Mouse (Mus musculus): ENCODE measurements around the gene Sbk3. TPM values are rescaled to one million over a fixed set of nuclear protein-coding genes. Genes with fewer than 3 reads are reported as not detected.

Sbk3 gene
- total RNA-seq, 2 experiments from 2014 or later: not detected

DNA sequence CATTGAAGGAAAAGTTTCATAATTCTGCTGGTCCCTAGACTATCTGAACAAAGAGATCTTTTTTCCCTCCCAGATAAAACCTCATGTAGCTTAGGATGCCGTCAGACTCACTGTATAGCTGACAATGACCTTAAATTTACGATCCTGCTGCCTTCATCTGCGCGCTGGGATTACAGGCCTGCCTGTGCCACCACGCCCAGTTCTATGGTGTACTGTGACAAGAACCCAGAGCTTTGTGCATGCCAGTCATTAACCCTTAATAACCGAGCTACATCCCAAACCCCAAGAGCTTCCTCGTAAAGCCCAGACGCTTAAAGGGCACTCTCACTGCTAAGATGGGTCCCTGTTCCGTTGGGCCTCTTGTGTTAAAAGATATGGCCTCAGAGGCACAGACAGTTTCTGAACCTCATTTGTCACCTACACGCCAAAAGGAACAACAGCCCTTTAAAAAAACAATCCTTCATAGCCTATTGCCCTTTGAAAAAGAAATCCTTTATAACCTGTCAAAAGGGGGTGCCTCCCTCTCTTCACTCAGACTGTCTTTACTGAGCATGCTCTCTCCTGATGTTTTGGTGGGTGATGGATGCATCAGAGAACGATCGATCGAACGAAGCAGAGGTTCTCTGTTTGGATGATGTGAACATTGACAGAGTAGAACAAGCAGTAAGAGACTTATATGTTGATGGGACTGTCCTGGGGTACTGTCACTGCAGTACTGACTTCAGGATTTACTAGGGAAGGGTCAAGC, 55.1 kb downstream of the Sbk3 start:
- peak; percentile 43 for ATAC-seq (replicated peaks; ENCODE audit: poor library complexity)

Other genes with a start within 250 kb of the Sbk3 start
Only the 30 nearest of the 33 such genes appear.
- 63.0 and 71.7 TPM in 2 replicates for gene Cox6b2, start 218.1 kb downstream of the Sbk3 start, total RNA-seq (2015)
- 44.2 and 66.7 TPM in 2 replicates for gene Cox6b2, start 218.1 kb downstream of the Sbk3 start, total RNA-seq (2017)
- gene Fam71e2, start 199.9 kb downstream of the Sbk3 start, total RNA-seq (2015): not detected in 2 replicates
- gene Fam71e2, start 199.9 kb downstream of the Sbk3 start, total RNA-seq (2017): not detected in 2 replicates
- 0.17 TPM in 1 of 2 replicates, not detected in the other for gene Il11, start 188.3 kb downstream of the Sbk3 start, total RNA-seq (2015)
- not detected in 2 replicates for gene Il11, start 188.3 kb downstream of the Sbk3 start, total RNA-seq (2017)
- gene Tmem190, start 188.2 kb downstream of the Sbk3 start, total RNA-seq (2015): not detected in 2 replicates
- not detected in 2 replicates for gene Tmem190, start 188.2 kb downstream of the Sbk3 start, total RNA-seq (2017)
- 6.2 and 10.5 TPM in 2 replicates for gene Tmem238, start 181.5 kb downstream of the Sbk3 start, total RNA-seq (2015)
- 5.4 and 5.5 TPM in 2 replicates for gene Tmem238, start 181.5 kb downstream of the Sbk3 start, total RNA-seq (2017)
- gene Rpl28, start 178.3 kb downstream of the Sbk3 start, total RNA-seq (2015): 1,898 and 2,111 TPM in 2 replicates
- 686 and 710 TPM in 2 replicates for gene Rpl28, start 178.3 kb downstream of the Sbk3 start, total RNA-seq (2017)
- 280 and 341 TPM in 2 replicates for gene Ube2s, start 158.6 kb downstream of the Sbk3 start, total RNA-seq (2015)
- gene Ube2s, start 158.6 kb downstream of the Sbk3 start, total RNA-seq (2017): 169 and 190 TPM in 2 replicates
- gene Shisa7, start 126.5 kb downstream of the Sbk3 start, total RNA-seq (2015): 0.05 TPM in 1 of 2 replicates, not detected in the other
- not detected in 2 replicates for gene Shisa7, start 126.5 kb downstream of the Sbk3 start, total RNA-seq (2017)
- 9.1 and 13.4 TPM in 2 replicates for gene Isoc2b, start 100.9 kb downstream of the Sbk3 start, total RNA-seq (2015)
- 34.9 and 98.1 TPM in 2 replicates for gene Isoc2b, start 100.9 kb downstream of the Sbk3 start, total RNA-seq (2017)
- gene Isoc2a, start 94.0 kb downstream of the Sbk3 start, total RNA-seq (2015): 2.4 and 3.1 TPM in 2 replicates
- 7.3 and 8.7 TPM in 2 replicates for gene Isoc2a, start 94.0 kb downstream of the Sbk3 start, total RNA-seq (2017)
- not detected in 2 replicates for gene Gm36210, start 64.7 kb downstream of the Sbk3 start, total RNA-seq (2015)
- gene Gm36210, start 64.7 kb downstream of the Sbk3 start, total RNA-seq (2017): not detected in 2 replicates
- 7.4 and 8.0 TPM in 2 replicates for gene Zfp628, start 56.0 kb downstream of the Sbk3 start, total RNA-seq (2015)
- gene Zfp628, start 56.0 kb downstream of the Sbk3 start, total RNA-seq (2017): 1.9 and 2.7 TPM in 2 replicates
- 0.20 and 0.64 TPM in 2 replicates for gene Nat14, start 49.1 kb downstream of the Sbk3 start, total RNA-seq (2015)
- gene Nat14, start 49.1 kb downstream of the Sbk3 start, total RNA-seq (2017): not detected in 2 replicates
- gene Ssc5d, start 45.4 kb downstream of the Sbk3 start, total RNA-seq (2015): not detected in 2 replicates
- gene Ssc5d, start 45.4 kb downstream of the Sbk3 start, total RNA-seq (2017): 0.10 TPM in 1 of 2 replicates, not detected in the other
- gene Sbk2, start 6.8 kb downstream of the Sbk3 start, total RNA-seq (2015): not detected in 2 replicates
- not detected in 2 replicates for gene Sbk2, start 6.8 kb downstream of the Sbk3 start, total RNA-seq (2017)
- 11.1 and 14.3 TPM in 2 replicates for gene Zfp579, start 25.0 kb upstream of the Sbk3 start, total RNA-seq (2015)
- 2.7 and 4.2 TPM in 2 replicates for gene Zfp579, start 25.0 kb upstream of the Sbk3 start, total RNA-seq (2017)
- 11.0 and 13.0 TPM in 2 replicates for gene Zfp524, start 43.2 kb upstream of the Sbk3 start, total RNA-seq (2015)
- 5.5 and 7.4 TPM in 2 replicates for gene Zfp524, start 43.2 kb upstream of the Sbk3 start, total RNA-seq (2017)
- 35.6 and 39.2 TPM in 2 replicates for gene Fiz1, start 43.5 kb upstream of the Sbk3 start, total RNA-seq (2015)
- gene Fiz1, start 43.5 kb upstream of the Sbk3 start, total RNA-seq (2017): 17.7 and 24.0 TPM in 2 replicates
- gene Gm44973, start 44.3 kb upstream of the Sbk3 start, total RNA-seq (2015): 1.9 and 4.6 TPM in 2 replicates
- gene Gm44973, start 44.3 kb upstream of the Sbk3 start, total RNA-seq (2017): not detected in 2 replicates
- 13.2 and 14.5 TPM in 2 replicates for gene Zfp865, start 49.2 kb upstream of the Sbk3 start, total RNA-seq (2015)
- gene Zfp865, start 49.2 kb upstream of the Sbk3 start, total RNA-seq (2017): 12.4 and 14.4 TPM in 2 replicates
- gene Ccdc106, start 49.4 kb upstream of the Sbk3 start, total RNA-seq (2015): 0.57 TPM in 1 of 2 replicates, not detected in the other
- 0.21 TPM in 1 of 2 replicates, not detected in the other for gene Ccdc106, start 49.4 kb upstream of the Sbk3 start, total RNA-seq (2017)
- not detected in 2 replicates for gene 4632433K11Rik, start 63.0 kb upstream of the Sbk3 start, total RNA-seq (2015)
- 0.88 TPM in 1 of 2 replicates, not detected in the other for gene 4632433K11Rik, start 63.0 kb upstream of the Sbk3 start, total RNA-seq (2017)
- gene Zfp784, start 67.3 kb upstream of the Sbk3 start, total RNA-seq (2015): 0.72 and 1.5 TPM in 2 replicates
- gene Zfp784, start 67.3 kb upstream of the Sbk3 start, total RNA-seq (2017): 1.6 and 1.7 TPM in 2 replicates
- 2.3 and 3.0 TPM in 2 replicates for gene Zfp580, start 80.4 kb upstream of the Sbk3 start, total RNA-seq (2015)
- gene Zfp580, start 80.4 kb upstream of the Sbk3 start, total RNA-seq (2017): 0.24 and 0.67 TPM in 2 replicates
- gene U2af2, start 91.0 kb upstream of the Sbk3 start, total RNA-seq (2015): 99.3 TPM in 2 replicates
- 225 and 247 TPM in 2 replicates for gene U2af2, start 91.0 kb upstream of the Sbk3 start, total RNA-seq (2017)
- gene Epn1, start 109.1 kb upstream of the Sbk3 start, total RNA-seq (2015): 41.0 and 42.0 TPM in 2 replicates
- 37.0 and 51.5 TPM in 2 replicates for gene Epn1, start 109.1 kb upstream of the Sbk3 start, total RNA-seq (2017)
- not detected in 2 replicates for gene Rfpl4, start 145.8 kb upstream of the Sbk3 start, total RNA-seq (2015)
- gene Rfpl4, start 145.8 kb upstream of the Sbk3 start, total RNA-seq (2017): not detected in 2 replicates
- gene Rasl2-9, start 154.8 kb upstream of the Sbk3 start, total RNA-seq (2015): not detected in 2 replicates
- not detected in 2 replicates for gene Rasl2-9, start 154.8 kb upstream of the Sbk3 start, total RNA-seq (2017)
- not detected in 2 replicates for gene Vmn1r55, start 178.5 kb upstream of the Sbk3 start, total RNA-seq (2015)
- gene Vmn1r55, start 178.5 kb upstream of the Sbk3 start, total RNA-seq (2017): not detected in 2 replicates
- not detected in 2 replicates for gene Vmn1r56, start 225.6 kb upstream of the Sbk3 start, total RNA-seq (2015)
- not detected in 2 replicates for gene Vmn1r56, start 225.6 kb upstream of the Sbk3 start, total RNA-seq (2017)